Mouse (Mus musculus) ES-E14 (cell line): ENCODE data around the gene Ndufa7. TPM values are rescaled to one million over a fixed set of nuclear protein-coding genes. Genes with fewer than 3 reads are reported as not detected.
A peak's percentile ranks its signal among the peaks of the same experiment; 100 is the strongest.

Experiments
- DNase-seq: peaks from one replicate; pipeline ENCODE4 v3.0.0-alpha.2; 2013; ENCODE audit warnings: low read depth, low spot score
- H3K27ac ChIP-seq: 2 replicates; pipeline ENCODE4 v1.5.1; 2012; ENCODE audit warnings: low read depth, mild to moderate bottlenecking, low read length, moderate library complexity, mixed read lengths; ENCODE audit not compliant: poor library complexity, insufficient read depth, severe bottlenecking
- H3K36me3 ChIP-seq: 2 replicates; pipeline ENCODE4 v1.6.1; 2012; ENCODE audit warnings: mild to moderate bottlenecking, low read length, moderate library complexity, mixed read lengths; ENCODE audit not compliant: control insufficient read depth, poor library complexity, insufficient read depth, severe bottlenecking
- H3K4me1 ChIP-seq, 2 experiments: fragments of 150-350 bp in 1 of 2; sonication (generic) in 1 of 2; 2 replicates each; pipeline ENCODE4 v1.6.1; 2012; ENCODE audit warnings: low read length in 2 of 2, mild to moderate bottlenecking in 1 of 2, mixed read lengths in 1 of 2; ENCODE audit not compliant: control insufficient read depth in 2 of 2, insufficient read depth in 2 of 2, poor library complexity in 1 of 2
- H3K4me3 ChIP-seq, 2 experiments: fragments of 150-350 bp in 1 of 2; sonication (generic) in 1 of 2; 2 replicates each; pipeline ENCODE4 v1.5.1; 2012; ENCODE audit warnings: low read length in 2 of 2, low read depth in 1 of 2, mild to moderate bottlenecking in 1 of 2, mixed read lengths in 1 of 2; ENCODE audit not compliant: insufficient read depth in 1 of 2, poor library complexity in 1 of 2, severe bottlenecking in 1 of 2
- H3K9ac ChIP-seq: 2 replicates; pipeline ENCODE4 v1.6.1; 2012; ENCODE audit warnings: low read depth, mild to moderate bottlenecking, low read length, mixed read lengths; ENCODE audit not compliant: poor library complexity, insufficient read depth, severe bottlenecking
- H3K9me3 ChIP-seq: fragments of 150-350 bp; sonication (generic); 2 replicates; pipeline ENCODE4 v1.6.1; 2012; ENCODE audit warnings: low read depth, mild to moderate bottlenecking, low read length; ENCODE audit not compliant: control insufficient read depth, insufficient read depth
- CHD2 ChIP-seq: IDR thresholded peaks from 2 replicates; pipeline ENCODE4 v1.6.1; 2014; ENCODE audit warnings: mild to moderate bottlenecking, low read depth, low read length, inconsistent platforms
- HCFC1 ChIP-seq: IDR thresholded peaks from 2 replicates; pipeline ENCODE4 v1.6.1; 2012; ENCODE audit warnings: low read length, inconsistent platforms, borderline replicate concordance; ENCODE audit not compliant: insufficient read depth
- MAFK ChIP-seq: IDR thresholded peaks from 2 replicates; pipeline ENCODE4 v1.6.1; 2014; ENCODE audit warnings: mild to moderate bottlenecking, low read depth, low read length, inconsistent platforms; ENCODE audit not compliant: insufficient read depth
- ZC3H11A ChIP-seq: IDR thresholded peaks from 2 replicates; pipeline ENCODE4 v1.6.1; 2012; ENCODE audit warnings: low read depth, mild to moderate bottlenecking, inconsistent platforms, low read length, borderline replicate concordance
- ZNF384 ChIP-seq: IDR thresholded peaks from 2 replicates; pipeline ENCODE4 v1.6.1; 2012; ENCODE audit warnings: low read depth, low read length, inconsistent platforms
- in situ Hi-C, 2 experiments: fragments of 600-800 bp; cut with MboI; formaldehyde crosslinking; loops; one replicate each; pipeline ENCODE4 v1.15.1; 2025; ENCODE audit warnings: low sequenced_read_pairs in 2 of 2, inconsistent platforms in 1 of 2; ENCODE audit not compliant: unreplicated experiment in 2 of 2
- total RNA-seq: library from RNA; depleted of rRNA; stranded (reverse); fragments of 300-350 nt; gene quantifications from 2 replicates; pipeline ENCODE4 v1.2.3, GENCODE M21; 2012

Ndufa7 gene
- total RNA-seq, 1 experiment = 639 TPM

DNA sequence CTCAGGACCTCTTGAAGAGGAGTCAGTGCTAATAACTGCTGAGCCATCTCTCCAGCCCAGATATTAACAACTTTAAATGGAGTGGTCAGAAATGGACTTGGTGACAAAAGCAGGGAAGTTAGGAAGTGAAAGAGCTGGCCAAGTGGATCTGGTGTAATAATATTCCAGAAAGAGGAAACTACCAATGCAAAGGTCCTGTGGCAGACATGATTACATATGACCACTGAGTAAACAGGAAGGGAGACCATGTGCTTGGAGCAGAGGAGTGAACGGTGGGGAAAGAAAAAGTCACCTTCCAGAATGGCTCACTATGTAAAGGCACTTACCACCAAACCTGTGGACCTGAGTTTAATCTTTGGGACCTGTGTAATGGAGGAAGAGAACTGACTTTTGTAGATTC, 25.1 kb upstream of the Ndufa7 start:
- H3K4me1 ChIP-seq = peaks cover 0 to under 1% of the 10 kb centered on the region in 2 experiments; a peak in 1 of 4 replicates
- DNase-seq = no peak
- no peak overlapping the region for H3K4me3 ChIP-seq
- no peak for TF ChIP-seq MAFK
- TF ChIP-seq ZNF384 = no peak
- TF ChIP-seq HCFC1 = no peak
- no peak for TF ChIP-seq ZC3H11A
- no peak for TF ChIP-seq CHD2
- in situ Hi-C loops = no loop called here
- H3K27ac ChIP-seq = no peak overlapping the region
- no peak overlapping the region for H3K9ac ChIP-seq
- H3K36me3 ChIP-seq = no peaks in the 10 kb centered on the region
- H3K9me3 ChIP-seq = no peaks in the 10 kb centered on the region

DNA sequence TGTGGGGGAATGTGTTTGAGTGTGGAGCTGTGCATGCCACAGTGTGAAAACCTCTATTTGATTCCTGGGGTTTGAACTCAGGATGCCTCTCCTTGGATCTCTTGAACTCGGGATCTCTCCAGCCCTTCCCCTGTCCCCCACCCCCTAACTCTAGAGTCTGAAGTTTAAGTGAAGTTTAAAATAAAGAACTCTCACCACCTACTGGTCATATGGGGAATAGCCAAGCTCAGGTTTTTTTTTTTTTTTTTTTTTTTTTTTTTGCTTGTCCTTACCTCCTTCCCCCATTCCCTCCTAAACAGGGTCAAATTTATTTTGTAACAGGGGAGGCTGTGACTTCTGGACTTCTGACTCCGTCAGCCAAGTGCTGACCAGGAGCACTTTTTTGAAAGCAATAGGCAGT, 22.2 kb upstream of the Ndufa7 start:
- Histone ChIP-seq H3K36me3 (no peaks in the 10 kb centered on the region), H3K4me1 (peaks cover 2 to 11% of the 10 kb centered on the region in 2 experiments; a peak in 3 of 4 replicates), H3K9me3 (no peaks in the 10 kb centered on the region), H3K9ac (no peak overlapping the region), H3K4me3 (no peak overlapping the region), H3K27ac (no peak overlapping the region)
- TF ChIP-seq HCFC1 (no peak), ZNF384 (peak; percentile 100)
- in situ Hi-C loops = no loop called here
- no peak for DNase-seq

DNA sequence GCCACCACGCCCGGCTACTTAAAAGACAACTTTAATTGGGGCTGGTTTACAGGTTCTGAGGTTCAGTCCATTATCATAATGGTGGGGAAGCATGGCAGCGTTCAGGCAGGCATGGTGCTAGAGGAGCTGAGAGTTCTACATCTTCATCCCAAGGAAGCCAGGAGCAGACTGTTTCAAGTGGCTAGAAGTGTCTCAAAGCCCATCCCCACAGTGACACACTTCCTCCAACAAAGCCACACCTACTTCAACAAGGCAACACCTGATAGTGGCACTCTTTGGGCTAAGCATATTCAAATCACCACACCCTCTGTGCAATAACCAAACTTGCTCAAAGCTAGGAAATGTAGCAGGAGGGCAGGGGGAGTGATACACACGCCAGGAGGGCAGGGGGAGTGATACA, 20.2 kb upstream of the Ndufa7 start:
- in situ Hi-C loops = no loop called here
- Histone ChIP-seq H3K9me3 (no peaks in the 10 kb centered on the region), H3K4me3 (peak overlapping the region in 1 of 2 experiments; percentile 31; a peak in 2 of 4 replicates), H3K9ac (peak overlapping the region; percentile 42; the same call in 1 of the 2 replicates), H3K4me1 (peaks cover 2 to 11% of the 10 kb centered on the region in 2 experiments; a peak in 3 of 4 replicates), H3K27ac (peak overlapping the region; percentile 86), H3K36me3 (no peaks in the 10 kb centered on the region)
- TF ChIP-seq CHD2 = no peak
- no peak for TF ChIP-seq HCFC1
- no peak for TF ChIP-seq ZNF384
- TF ChIP-seq ZC3H11A = no peak
- TF ChIP-seq MAFK = no peak
- DNase-seq = no peak

DNA sequence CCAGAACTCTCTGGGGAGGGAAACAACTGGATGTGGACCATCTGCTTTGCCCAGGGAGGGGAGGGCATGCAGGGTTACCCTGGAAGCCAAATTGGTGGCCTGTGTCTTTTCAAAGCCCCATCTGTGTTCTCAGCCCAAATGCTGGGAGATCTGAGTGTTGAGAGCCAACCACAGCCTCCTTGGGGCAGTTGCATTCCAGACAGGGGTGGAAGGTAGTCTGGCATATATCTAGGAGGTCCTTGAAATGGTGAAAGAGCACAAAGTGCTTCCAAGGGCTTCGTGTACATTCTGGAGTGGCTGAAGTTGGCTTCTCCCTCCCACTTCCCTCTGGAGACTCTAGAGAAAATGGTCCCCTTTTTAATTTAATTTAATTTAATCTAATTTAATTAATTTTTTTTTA, 19.6 kb upstream of the Ndufa7 start:
- H3K27ac ChIP-seq = peak overlapping the region; percentile 86
- H3K9me3 ChIP-seq = no peaks in the 10 kb centered on the region
- H3K36me3 ChIP-seq = no peaks in the 10 kb centered on the region
- H3K4me3 ChIP-seq = no peak overlapping the region; a peak in 1 of 4 replicates
- peaks cover 2 to 11% of the 10 kb centered on the region in 2 experiments; a peak in 3 of 4 replicates for H3K4me1 ChIP-seq
- peak overlapping the region; percentile 42; the same call in 1 of the 2 replicates for H3K9ac ChIP-seq
- DNase-seq = no peak
- no peak for TF ChIP-seq HCFC1
- no peak for TF ChIP-seq MAFK
- no peak for TF ChIP-seq ZNF384
- TF ChIP-seq ZC3H11A = no peak
- TF ChIP-seq CHD2 = no peak
- in situ Hi-C loops = no loop called here
